Mouse (Mus musculus): Measurements from ENCODE around the gene Opa1. TPM values are rescaled to one million over a fixed set of nuclear protein-coding genes. Genes with fewer than 3 reads are reported as not detected.

Opa1 gene
- polyA plus RNA-seq (2012; rRNA removed): 6.9 and 9.6 TPM in 2 replicates

- Histone ChIP-seq H3K4me3 (replicated peaks; ENCODE audit: extremely low read depth, low read depth, low read length) (peak within 1 kb of the TSS; percentile 90), H3K4me1 (ENCODE audit: control insufficient read depth, insufficient read depth, low read length) (peaks cover 2% of the 10 kb centered on the region; the same call in 1 of the 2 replicates)
- WGBS: under 1% methylated on average over 39 of the region's 39 CpGs
- peak; percentile 99 for DNase-seq
- TF ChIP-seq POLR2A (IDR thresholded peaks at IDR 0.05; ENCODE audit: borderline replicate concordance, extremely low read depth, low read depth, low read length) (peak; percentile 73; the same call in 1 of the 2 replicates), CTCF (IDR thresholded peaks at IDR 0.05; ENCODE audit: insufficient read depth, low read length) (no peak)
Measured at GRCm38 (mm10) chr16:29579167-29579786, at the start of gene Opa1. Opa1 (plus strand) TSS chr16:29579334.

- TF ChIP-seq POLR2A (IDR thresholded peaks at IDR 0.05; ENCODE audit: borderline replicate concordance, extremely low read depth, low read depth, low read length) (no peak), CTCF (IDR thresholded peaks at IDR 0.05; ENCODE audit: insufficient read depth, low read length) (no peak)
- no peak for DNase-seq
- WGBS: 68% methylated on average over 6 of the region's 6 CpGs
- no peaks in the 10 kb centered on the region for H3K4me1 ChIP-seq (ENCODE audit: control insufficient read depth, insufficient read depth, low read length)
- H3K4me3 ChIP-seq (replicated peaks; ENCODE audit: extremely low read depth, low read depth, low read length): no peak overlapping the region
Measured at GRCm38 (mm10) chr16:29533641-29534040, 45.5 kb upstream of the Opa1 start.

- TF ChIP-seq CTCF (IDR thresholded peaks at IDR 0.05; ENCODE audit: insufficient read depth, low read length) (no peak), POLR2A (IDR thresholded peaks at IDR 0.05; ENCODE audit: borderline replicate concordance, extremely low read depth, low read depth, low read length) (no peak)
- no peak for DNase-seq
- Histone ChIP-seq H3K4me3 (replicated peaks; ENCODE audit: extremely low read depth, low read depth, low read length) (no peak overlapping the region), H3K4me1 (ENCODE audit: control insufficient read depth, insufficient read depth, low read length) (no peaks in the 10 kb centered on the region)
- WGBS: 79% methylated on average over 4 of the region's 4 CpGs
Measured at GRCm38 (mm10) chr16:29535866-29536265, 43.3 kb upstream of the Opa1 start.

GRCm38 (mm10) chr16:29536411-29537204, 42.5 kb upstream of the Opa1 start:
- 63% methylated on average over 15 of the region's 15 CpGs for WGBS
- H3K4me3 ChIP-seq (replicated peaks; ENCODE audit: extremely low read depth, low read depth, low read length): no peak overlapping the region
- no peak for DNase-seq
- no peaks in the 10 kb centered on the region for H3K4me1 ChIP-seq (ENCODE audit: control insufficient read depth, insufficient read depth, low read length)
- TF ChIP-seq CTCF (IDR thresholded peaks at IDR 0.05; ENCODE audit: insufficient read depth, low read length) (no peak), POLR2A (IDR thresholded peaks at IDR 0.05; ENCODE audit: borderline replicate concordance, extremely low read depth, low read depth, low read length) (no peak)

GRCm38 (mm10) chr16:29539906-29540305, 39.2 kb upstream of the Opa1 start:
- Histone ChIP-seq H3K4me1 (ENCODE audit: control insufficient read depth, insufficient read depth, low read length) (no peaks in the 10 kb centered on the region), H3K4me3 (replicated peaks; ENCODE audit: extremely low read depth, low read depth, low read length) (no peak overlapping the region)
- TF ChIP-seq POLR2A (IDR thresholded peaks at IDR 0.05; ENCODE audit: borderline replicate concordance, extremely low read depth, low read depth, low read length) (no peak), CTCF (IDR thresholded peaks at IDR 0.05; ENCODE audit: insufficient read depth, low read length) (no peak)
- no peak for DNase-seq

GRCm38 (mm10) chr16:29541261-29541683, 37.9 kb upstream of the Opa1 start:
- Histone ChIP-seq H3K4me1 (ENCODE audit: control insufficient read depth, insufficient read depth, low read length) (no peaks in the 10 kb centered on the region), H3K4me3 (replicated peaks; ENCODE audit: extremely low read depth, low read depth, low read length) (peak overlapping the region; percentile 37)
- 57% methylated on average over 11 of the region's 11 CpGs for WGBS
- DNase-seq: peak; percentile 38
- TF ChIP-seq CTCF (IDR thresholded peaks at IDR 0.05; ENCODE audit: insufficient read depth, low read length): no peak
- no peak for TF ChIP-seq POLR2A (IDR thresholded peaks at IDR 0.05; ENCODE audit: borderline replicate concordance, extremely low read depth, low read depth, low read length)

- no peak for DNase-seq
- Histone ChIP-seq H3K4me3 (replicated peaks; ENCODE audit: extremely low read depth, low read depth, low read length) (no peak within 1 kb of the TSS), H3K4me1 (ENCODE audit: control insufficient read depth, insufficient read depth, low read length) (no peaks in the 10 kb centered on the region)
- TF ChIP-seq POLR2A (IDR thresholded peaks at IDR 0.05; ENCODE audit: borderline replicate concordance, extremely low read depth, low read depth, low read length) (no peak), CTCF (IDR thresholded peaks at IDR 0.05; ENCODE audit: insufficient read depth, low read length) (no peak)
- 69% methylated on average over 11 of the region's 11 CpGs for WGBS
Measured at GRCm38 (mm10) chr16:29544829-29545228, 34.3 kb upstream of the Opa1 start, which contains the start of gene Atp13a4. Atp13a4 (minus strand) TSS chr16:29544864.

GRCm38 (mm10) chr16:29559667-29560066, 19.5 kb upstream of the Opa1 start:
- H3K4me1 ChIP-seq (ENCODE audit: control insufficient read depth, insufficient read depth, low read length): no peaks in the 10 kb centered on the region
- H3K4me3 ChIP-seq (replicated peaks; ENCODE audit: extremely low read depth, low read depth, low read length): no peak overlapping the region
- DNase-seq: no peak
- 73% methylated on average over 5 of the region's 5 CpGs for WGBS
- TF ChIP-seq POLR2A (IDR thresholded peaks at IDR 0.05; ENCODE audit: borderline replicate concordance, extremely low read depth, low read depth, low read length) (no peak), CTCF (IDR thresholded peaks at IDR 0.05; ENCODE audit: insufficient read depth, low read length) (no peak)

- peak; percentile 28 for DNase-seq
- Histone ChIP-seq H3K4me3 (replicated peaks; ENCODE audit: extremely low read depth, low read depth, low read length) (no peak overlapping the region), H3K4me1 (ENCODE audit: control insufficient read depth, insufficient read depth, low read length) (no peaks in the 10 kb centered on the region)
- TF ChIP-seq POLR2A (IDR thresholded peaks at IDR 0.05; ENCODE audit: borderline replicate concordance, extremely low read depth, low read depth, low read length) (no peak), CTCF (IDR thresholded peaks at IDR 0.05; ENCODE audit: insufficient read depth, low read length) (no peak)
- WGBS: 25% methylated on average over 10 of the region's 10 CpGs
Measured at GRCm38 (mm10) chr16:29560454-29560853, 18.7 kb upstream of the Opa1 start.
